Mouse (Mus musculus) heart, postnatal 0 days (tissue): ENCODE measurements at regions not wholly inside any gene's neighbourhood (a gene's known extent, or its start where the extent isn't known, plus 50 kb on each side); places are given as distances from the start of the nearest gene placed in this dataset.

Source experiments
- ATAC-seq: fragments of 200-750 bp; cut with Nextera tagmentation; 2 replicates; pipeline ENCODE4 v1.8.0; 2017; ENCODE audit warnings: low read depth, moderate number of reproducible peaks, moderate library complexity; ENCODE audit not compliant: insufficient read depth
- DNase-seq: peaks from one replicate; pipeline ENCODE4 v3.0.0-alpha.2; 2016; ENCODE audit warnings: low spot score
- H3K27ac ChIP-seq: fragments of 300-500 bp; sonication (generic); 2 replicates; pipeline ENCODE4 v1.5.1; 2014; ENCODE audit warnings: low read depth, mild to moderate bottlenecking
- H3K27me3 ChIP-seq: fragments of 300-500 bp; sonication (generic); 2 replicates; pipeline ENCODE4 v1.6.1; 2014; ENCODE audit warnings: low read length, mixed read lengths; ENCODE audit not compliant: control insufficient read depth, insufficient read depth
- H3K36me3 ChIP-seq: fragments of 300-500 bp; sonication (generic); replicated peaks from 2 replicates; pipeline ENCODE4 v1.6.1; 2014; ENCODE audit warnings: low read length, mixed read lengths; ENCODE audit not compliant: control insufficient read depth, insufficient read depth
- H3K4me1 ChIP-seq: fragments of 300-500 bp; sonication (generic); 2 replicates; pipeline ENCODE4 v1.6.1; 2014; ENCODE audit warnings: antibody characterized with exemption; ENCODE audit not compliant: control insufficient read depth, insufficient read depth
- H3K4me2 ChIP-seq: fragments of 300-500 bp; sonication (generic); 2 replicates; pipeline ENCODE4 v1.6.1; 2014; ENCODE audit warnings: low read depth, mild to moderate bottlenecking, low read length, moderate library complexity
- H3K4me3 ChIP-seq: fragments of 300-500 bp; sonication (generic); 2 replicates; pipeline ENCODE4 v1.5.1; 2014; ENCODE audit warnings: low read depth, low read length
- H3K9ac ChIP-seq: fragments of 300-500 bp; sonication (generic); replicated peaks from 2 replicates; pipeline ENCODE4 v1.6.1; 2014; ENCODE audit warnings: low read depth, low read length, mixed read lengths
- H3K9me3 ChIP-seq: fragments of 300-500 bp; sonication (generic); replicated peaks from 2 replicates; pipeline ENCODE4 v1.6.1; 2016; ENCODE audit warnings: low read length; ENCODE audit not compliant: control insufficient read depth
- CTCF ChIP-seq: IDR thresholded peaks from 2 replicates; pipeline ENCODE4 v1.5.1; 2016; ENCODE audit warnings: antibody characterized with exemption, control low read depth, low read depth
- EP300 ChIP-seq: IDR thresholded peaks from 2 replicates; pipeline ENCODE4 v1.6.1; 2016; ENCODE audit warnings: antibody characterized with exemption, low read depth
- WGBS: fragments of 180-500 bp; shearing (Covaris S2); extraction: QIAGEN DNeasy Blood & Tissue Kit; methylation state at CpG from one replicate; pipeline ENCODE4 v1.1.7; 2014; 5-methylcytosine and 5-hydroxymethylcytosine counted together

- Histone ChIP-seq H3K27ac (no peak overlapping the region), H3K27me3 (no peaks in the 10 kb centered on the region), H3K36me3 (no peaks in the 10 kb centered on the region), H3K4me2 (no peak overlapping the region), H3K9ac (no peak overlapping the region), H3K9me3 (no peaks in the 10 kb centered on the region), H3K4me1 (peaks cover 23% of the 10 kb centered on the region), H3K4me3 (no peak overlapping the region)
- 67% methylated on average over 4 of the region's 4 CpGs for WGBS
- no peak for DNase-seq
- ATAC-seq, result no peak
- no peak for TF ChIP-seq CTCF
- TF ChIP-seq EP300, result no peak
Observed at GRCm38 (mm10) chr9:67104616-67105015, 55.4 kb upstream of the Tpm1 start.

- H3K9me3 ChIP-seq, result no peaks in the 10 kb centered on the region
- DNase-seq, result no peak
- H3K9ac ChIP-seq, result no peak overlapping the region
- peaks cover 28% of the 10 kb centered on the region for H3K4me1 ChIP-seq
- TF ChIP-seq CTCF (no peak), EP300 (no peak)
- no peak for ATAC-seq
- H3K27me3 ChIP-seq, result no peaks in the 10 kb centered on the region
- H3K36me3 ChIP-seq, result no peaks in the 10 kb centered on the region
- WGBS, result 65% methylated on average over 6 of the region's 6 CpGs
- no peak overlapping the region for H3K27ac ChIP-seq
- no peak overlapping the region for H3K4me2 ChIP-seq
- H3K4me3 ChIP-seq, result no peak overlapping the region
Observed at GRCm38 (mm10) chr9:67102578-67102977, 53.4 kb upstream of the Tpm1 start.

GRCm38 (mm10) chr9:67099471-67099870, 50.3 kb upstream of the Tpm1 start:
- Histone ChIP-seq H3K4me2 (no peak overlapping the region), H3K4me1 (peaks cover 12% of the 10 kb centered on the region), H3K27ac (no peak overlapping the region), H3K27me3 (no peaks in the 10 kb centered on the region), H3K9ac (no peak overlapping the region), H3K9me3 (no peaks in the 10 kb centered on the region), H3K4me3 (no peak overlapping the region), H3K36me3 (no peaks in the 10 kb centered on the region)
- TF ChIP-seq EP300, result no peak
- TF ChIP-seq CTCF, result no peak
- ATAC-seq (no peak), DNase-seq (no peak)
- WGBS, result 28% methylated on average over 6 of the region's 6 CpGs
